Mouse (Mus musculus): ENCODE measurements around the gene Ift80. TPM values are rescaled to one million over a fixed set of nuclear protein-coding genes. Genes with fewer than 3 reads are reported as not detected.
"Not testable (repeated sequence)": the region's sequence is repeated elsewhere in the genome, so short reads cannot be mapped to it uniquely, and the experiment has no call there.

Ift80 gene
- polyA plus RNA-seq, 1 experiment from 2014 or later: 21.7 TPM

- WGBS: 73% methylated on average over 4 of the region's 4 CpGs
- ATAC-seq (ENCODE audit: low FRiP score) (no peak), DNase-seq (ENCODE audit: low spot score, missing footprints) (no peak)
- H3K4me2 ChIP-seq: no peak overlapping the region
- H3K36me3 ChIP-seq (ENCODE audit: control insufficient read depth, insufficient read depth, low read length): no peaks in the 10 kb centered on the region
- no peaks in the 10 kb centered on the region for H3K4me1 ChIP-seq (ENCODE audit: control insufficient read depth, insufficient read depth, low read length)
- no peak overlapping the region for H3K27ac ChIP-seq (ENCODE audit: low read depth, low read length)
- H3K4me3 ChIP-seq (ENCODE audit: low read depth, low read length): no peak overlapping the region
- H3K9me3 ChIP-seq (ENCODE audit: control insufficient read depth, low read length): no peaks in the 10 kb centered on the region
- H3K9ac ChIP-seq (ENCODE audit: low read length): no peak overlapping the region
- H3K27me3 ChIP-seq (ENCODE audit: control insufficient read depth, insufficient read depth, low read length): no peaks in the 10 kb centered on the region
Observed at GRCm38 (mm10) chr3:68956454-68956853, 47.9 kb downstream of the Ift80 start.

GRCm38 (mm10) chr3:68954487-68954886 lies 49.9 kb downstream of the Ift80 start:
- H3K9ac ChIP-seq (ENCODE audit: low read length): no peak overlapping the region
- H3K9me3 ChIP-seq (ENCODE audit: control insufficient read depth, low read length): no peaks in the 10 kb centered on the region
- no peak for ATAC-seq (ENCODE audit: low FRiP score)
- no peaks in the 10 kb centered on the region for H3K4me1 ChIP-seq (ENCODE audit: control insufficient read depth, insufficient read depth, low read length)
- 76% methylated on average over 6 of the region's 6 CpGs for WGBS
- H3K36me3 ChIP-seq (ENCODE audit: control insufficient read depth, insufficient read depth, low read length): no peaks in the 10 kb centered on the region
- H3K4me3 ChIP-seq (ENCODE audit: low read depth, low read length): no peak overlapping the region
- H3K4me2 ChIP-seq: no peak overlapping the region
- DNase-seq (ENCODE audit: low spot score, missing footprints): no peak
- no peaks in the 10 kb centered on the region for H3K27me3 ChIP-seq (ENCODE audit: control insufficient read depth, insufficient read depth, low read length)
- no peak overlapping the region for H3K27ac ChIP-seq (ENCODE audit: low read depth, low read length)

- no peak for DNase-seq (ENCODE audit: low spot score, missing footprints)
- no peak overlapping the region for H3K9ac ChIP-seq (ENCODE audit: low read length)
- no peak overlapping the region for H3K4me3 ChIP-seq (ENCODE audit: low read depth, low read length)
- no peaks in the 10 kb centered on the region for H3K9me3 ChIP-seq (ENCODE audit: control insufficient read depth, low read length)
- WGBS: 94% methylated on average over 5 of the region's 5 CpGs
- no peak overlapping the region for H3K27ac ChIP-seq (ENCODE audit: low read depth, low read length)
- ATAC-seq (ENCODE audit: low FRiP score): no peak
- no peaks in the 10 kb centered on the region for H3K36me3 ChIP-seq (ENCODE audit: control insufficient read depth, insufficient read depth, low read length)
- H3K4me1 ChIP-seq (ENCODE audit: control insufficient read depth, insufficient read depth, low read length): no peaks in the 10 kb centered on the region
- no peaks in the 10 kb centered on the region for H3K27me3 ChIP-seq (ENCODE audit: control insufficient read depth, insufficient read depth, low read length)
- no peak overlapping the region for H3K4me2 ChIP-seq
Observed at GRCm38 (mm10) chr3:68952707-68953106, 51.7 kb downstream of the Ift80 start.

GRCm38 (mm10) chr3:68951971-68952370 lies 52.4 kb downstream of the Ift80 start:
- H3K27me3 ChIP-seq (ENCODE audit: control insufficient read depth, insufficient read depth, low read length); H3K9me3 ChIP-seq (ENCODE audit: control insufficient read depth, low read length); H3K4me1 ChIP-seq (ENCODE audit: control insufficient read depth, insufficient read depth, low read length); H3K4me2 ChIP-seq; H3K4me3 ChIP-seq (ENCODE audit: low read depth, low read length); H3K36me3 ChIP-seq (ENCODE audit: control insufficient read depth, insufficient read depth, low read length); ATAC-seq (ENCODE audit: low FRiP score); H3K9ac ChIP-seq (ENCODE audit: low read length); H3K27ac ChIP-seq (ENCODE audit: low read depth, low read length); DNase-seq (ENCODE audit: low spot score, missing footprints): not testable (repeated sequence)
- WGBS: 90% methylated on average over 11 of the region's 11 CpGs

- Histone ChIP-seq H3K27me3 (ENCODE audit: control insufficient read depth, insufficient read depth, low read length) (no peaks in the 10 kb centered on the region), H3K4me3 (ENCODE audit: low read depth, low read length) (no peak overlapping the region), H3K4me2 (no peak overlapping the region), H3K36me3 (ENCODE audit: control insufficient read depth, insufficient read depth, low read length) (no peaks in the 10 kb centered on the region), H3K4me1 (ENCODE audit: control insufficient read depth, insufficient read depth, low read length) (no peaks in the 10 kb centered on the region), H3K9ac (ENCODE audit: low read length) (no peak overlapping the region), H3K9me3 (ENCODE audit: control insufficient read depth, low read length) (no peaks in the 10 kb centered on the region), H3K27ac (ENCODE audit: low read depth, low read length) (no peak overlapping the region)
- peak; percentile 63; the same call in 1 of the 2 replicates for ATAC-seq (ENCODE audit: low FRiP score)
- WGBS: 51% methylated on average over 8 of the region's 8 CpGs
- peak; percentile 84 for DNase-seq (ENCODE audit: low spot score, missing footprints)
Observed at GRCm38 (mm10) chr3:68949381-68949780, 55.0 kb downstream of the Ift80 start.

- 0 out of 2 replicates have a peak, but pooled peaks have one; percentile 11 for ATAC-seq (ENCODE audit: low FRiP score)
- DNase-seq (ENCODE audit: low spot score, missing footprints): no peak
- no peak overlapping the region for H3K4me3 ChIP-seq (ENCODE audit: low read depth, low read length)
- H3K27ac ChIP-seq (ENCODE audit: low read depth, low read length): no peak overlapping the region
- no peak overlapping the region for H3K9ac ChIP-seq (ENCODE audit: low read length)
- H3K9me3 ChIP-seq (ENCODE audit: control insufficient read depth, low read length): no peaks in the 10 kb centered on the region
- no peaks in the 10 kb centered on the region for H3K4me1 ChIP-seq (ENCODE audit: control insufficient read depth, insufficient read depth, low read length)
- no peak overlapping the region for H3K4me2 ChIP-seq
- 38% methylated on average over 2 of the region's 2 CpGs for WGBS
- no peaks in the 10 kb centered on the region for H3K36me3 ChIP-seq (ENCODE audit: control insufficient read depth, insufficient read depth, low read length)
- H3K27me3 ChIP-seq (ENCODE audit: control insufficient read depth, insufficient read depth, low read length): no peaks in the 10 kb centered on the region
Observed at GRCm38 (mm10) chr3:68948918-68949317, 55.5 kb downstream of the Ift80 start.

GRCm38 (mm10) chr3:68941867-68942266 lies 62.5 kb downstream of the Ift80 start:
- H3K4me1 ChIP-seq (ENCODE audit: control insufficient read depth, insufficient read depth, low read length): no peaks in the 10 kb centered on the region
- 92% methylated on average over 6 of the region's 6 CpGs for WGBS
- H3K4me3 ChIP-seq (ENCODE audit: low read depth, low read length): no peak overlapping the region
- H3K4me2 ChIP-seq: no peak overlapping the region
- ATAC-seq (ENCODE audit: low FRiP score) (no peak), DNase-seq (ENCODE audit: low spot score, missing footprints) (peak; percentile 17)
- no peak overlapping the region for H3K27ac ChIP-seq (ENCODE audit: low read depth, low read length)
- no peaks in the 10 kb centered on the region for H3K9me3 ChIP-seq (ENCODE audit: control insufficient read depth, low read length)
- H3K36me3 ChIP-seq (ENCODE audit: control insufficient read depth, insufficient read depth, low read length): no peaks in the 10 kb centered on the region
- H3K9ac ChIP-seq (ENCODE audit: low read length): no peak overlapping the region
- H3K27me3 ChIP-seq (ENCODE audit: control insufficient read depth, insufficient read depth, low read length): no peaks in the 10 kb centered on the region

GRCm38 (mm10) chr3:68940311-68940710 lies 64.1 kb downstream of the Ift80 start:
- H3K9ac ChIP-seq (ENCODE audit: low read length): no peak overlapping the region
- no peaks in the 10 kb centered on the region for H3K9me3 ChIP-seq (ENCODE audit: control insufficient read depth, low read length)
- no peaks in the 10 kb centered on the region for H3K27me3 ChIP-seq (ENCODE audit: control insufficient read depth, insufficient read depth, low read length)
- no peak overlapping the region for H3K4me2 ChIP-seq
- no peaks in the 10 kb centered on the region for H3K4me1 ChIP-seq (ENCODE audit: control insufficient read depth, insufficient read depth, low read length)
- no peak overlapping the region for H3K4me3 ChIP-seq (ENCODE audit: low read depth, low read length)
- H3K27ac ChIP-seq (ENCODE audit: low read depth, low read length): no peak overlapping the region
- DNase-seq (ENCODE audit: low spot score, missing footprints) (no peak), ATAC-seq (ENCODE audit: low FRiP score) (no peak)
- H3K36me3 ChIP-seq (ENCODE audit: control insufficient read depth, insufficient read depth, low read length): 0 out of 2 replicates have a peak, but pooled peaks cover 5% of the 10 kb centered on the region
- WGBS: 89% methylated on average over 2 of the region's 2 CpGs

- ATAC-seq (ENCODE audit: low FRiP score) (no peak), DNase-seq (ENCODE audit: low spot score, missing footprints) (no peak)
- Histone ChIP-seq H3K4me1 (ENCODE audit: control insufficient read depth, insufficient read depth, low read length) (no peaks in the 10 kb centered on the region), H3K27ac (ENCODE audit: low read depth, low read length) (no peak overlapping the region), H3K4me3 (ENCODE audit: low read depth, low read length) (no peak overlapping the region), H3K9ac (ENCODE audit: low read length) (no peak overlapping the region), H3K9me3 (ENCODE audit: control insufficient read depth, low read length) (no peaks in the 10 kb centered on the region), H3K27me3 (ENCODE audit: control insufficient read depth, insufficient read depth, low read length) (no peaks in the 10 kb centered on the region), H3K4me2 (no peak overlapping the region), H3K36me3 (ENCODE audit: control insufficient read depth, insufficient read depth, low read length) (0 out of 2 replicates have a peak, but pooled peaks cover 5% of the 10 kb centered on the region)
- 94% methylated on average over 7 of the region's 7 CpGs for WGBS
Observed at GRCm38 (mm10) chr3:68939312-68939711, 65.1 kb downstream of the Ift80 start.
